Mouse (Mus musculus) left cerebral cortex, postnatal 25 days (tissue): ENCODE results near the gene Cmpk1. TPM values are rescaled to one million over a fixed set of nuclear protein-coding genes. Genes with fewer than 3 reads are reported as not detected.

Experiments
- DNase-seq, 2 experiments: peaks; one replicate each; pipeline ENCODE4 v3.0.0; 2022; ENCODE audit warnings: low spot score in 2 of 2, mixed read lengths in 1 of 2
- intact Hi-C: fragments of 180-260 bp; cut with DNase I; formaldehyde crosslinking; loops from one replicate; pipeline ENCODE4 v1.15.1; 2025
- total RNA-seq, 2 experiments: library from RNA; stranded (reverse); gene quantifications; 2 replicates each; pipeline ENCODE4 v1.2.3; 2021

Cmpk1 gene
- total RNA-seq, 2 experiments from 2014 or later = 81.5 to 91.3 TPM

DNA sequence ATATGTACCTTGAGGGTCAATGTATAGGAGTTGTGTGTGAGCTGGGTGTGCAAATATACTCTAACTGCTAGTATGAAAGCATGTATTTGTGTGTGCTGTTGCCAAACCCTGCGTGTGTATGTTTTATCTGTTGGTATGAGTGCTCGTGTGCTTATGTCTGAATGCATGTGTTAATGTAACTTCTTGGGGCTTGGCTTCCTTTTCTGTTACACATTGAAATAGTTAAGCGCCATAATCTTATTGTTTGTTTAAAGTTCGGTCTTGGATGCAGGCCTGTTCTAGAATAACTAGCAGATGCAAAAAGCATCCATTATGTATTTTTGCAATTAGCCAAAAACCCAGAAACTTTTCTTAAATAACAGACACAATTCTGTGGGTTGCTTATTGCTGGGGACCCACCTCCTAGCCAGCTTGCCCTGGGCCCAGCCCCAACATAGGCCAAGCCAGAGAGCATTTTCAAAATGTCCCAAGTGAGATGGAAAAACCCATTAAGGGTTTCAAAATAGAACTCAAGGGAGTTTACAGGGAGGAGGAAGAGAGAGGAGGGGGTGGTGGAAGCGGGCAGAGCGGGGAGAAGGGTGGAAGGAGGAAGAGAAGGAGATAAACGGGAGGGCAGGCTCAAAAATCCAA is 39.1 kb downstream of the Cmpk1 start:
- intact Hi-C loops = loop anchor here (2.0 to 5.0 kb wide), 4 partner anchors 31 to 646 kb away; no protein-coding TSS in a partner anchor

DNA sequence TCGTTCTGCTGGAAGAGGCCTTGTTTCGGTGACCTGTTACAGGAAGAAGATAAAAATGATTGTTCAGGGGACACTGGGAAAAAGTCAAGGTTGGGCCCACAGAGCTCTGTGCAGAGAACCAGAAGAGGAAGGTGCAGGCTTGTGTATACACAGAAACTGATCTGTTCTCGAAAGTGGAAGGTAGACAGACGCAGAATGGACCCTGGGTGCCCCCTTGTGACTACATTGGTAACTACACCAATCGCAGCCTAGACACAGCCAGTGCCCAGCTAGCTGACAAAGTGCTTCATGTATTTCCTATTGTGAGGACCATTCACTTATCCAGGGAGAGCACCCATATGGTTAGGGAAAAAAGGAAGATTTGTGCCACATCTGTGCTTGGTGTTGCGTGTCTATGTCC is 39.6 kb downstream of the Cmpk1 start:
- DNase-seq = peak; percentile 86 to 90
- intact Hi-C loops = loop anchor here (2.0 to 5.0 kb wide), 4 partner anchors 31 to 645 kb away; no protein-coding TSS in a partner anchor

More for the DNA sequence above, 39.1 kb downstream of the Cmpk1 start:
- DNase-seq = no peak

DNA sequence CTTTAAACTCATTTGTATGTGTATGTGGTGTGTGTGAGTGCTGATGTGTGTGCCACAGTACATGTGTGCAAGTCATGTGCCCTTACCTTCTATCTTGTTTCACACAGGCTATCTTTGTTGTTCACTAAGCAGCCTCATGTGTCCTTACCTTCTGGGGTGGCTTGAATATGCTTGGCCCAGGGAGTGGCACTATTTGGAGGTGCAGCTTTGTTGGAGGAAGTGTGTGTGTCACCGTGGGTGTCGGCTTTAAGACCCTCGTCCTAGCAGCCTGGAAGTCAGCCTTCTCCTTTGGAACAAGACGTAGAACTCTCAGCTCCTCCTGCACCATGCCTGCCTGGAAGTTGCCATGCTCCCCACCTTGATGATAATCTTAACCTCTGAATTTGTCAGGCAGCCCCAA is 40.6 kb downstream of the Cmpk1 start:
- no peak for DNase-seq
- intact Hi-C loops = loop anchor here (2.0 to 5.0 kb wide), 4 partner anchors 30 to 644 kb away; no protein-coding TSS in a partner anchor

DNA sequence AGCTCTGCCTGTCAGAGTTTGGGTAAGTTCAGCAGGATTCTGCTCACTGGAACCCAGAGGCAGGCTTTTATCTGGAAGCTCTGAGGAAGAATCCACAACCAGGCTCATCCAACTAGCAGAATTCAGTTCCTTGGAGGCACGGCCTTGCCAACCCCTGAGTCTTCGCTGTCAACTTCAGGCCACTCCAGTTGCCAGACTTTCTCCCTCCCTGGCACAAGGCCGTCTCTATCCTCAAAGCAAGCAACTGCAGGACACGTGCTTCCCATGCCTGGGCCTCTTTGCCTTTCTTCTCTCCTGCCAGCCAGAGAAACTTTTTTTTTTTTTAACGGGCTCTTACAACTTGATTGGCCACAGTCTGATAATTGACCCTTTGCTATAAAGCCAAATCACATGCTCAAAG is 42.0 kb downstream of the Cmpk1 start:
- no peak for DNase-seq
- intact Hi-C loops = loop anchor here (5.0 kb wide), 3 partner anchors 278 to 643 kb away; no protein-coding TSS in a partner anchor

DNA sequence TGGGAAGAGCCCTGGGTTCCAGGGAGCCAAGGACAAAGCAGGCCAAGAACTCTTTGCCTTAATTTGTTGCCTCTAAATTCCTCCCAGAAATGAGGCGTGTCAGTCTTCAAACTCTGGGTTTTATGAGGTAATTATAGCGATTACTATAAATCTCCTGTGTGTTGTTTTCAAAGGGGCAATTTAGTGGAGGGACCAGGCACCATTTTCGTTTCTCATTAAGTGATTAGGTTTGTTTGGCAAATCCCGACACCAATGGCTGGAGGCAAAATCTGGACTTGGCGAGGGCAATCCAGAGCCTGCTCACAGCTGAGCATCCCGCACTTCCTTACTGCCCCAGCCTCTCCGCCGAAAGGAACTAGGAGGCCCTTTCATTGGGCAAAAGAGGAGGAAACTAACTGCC is 44.5 kb downstream of the Cmpk1 start:
- DNase-seq = no peak
- intact Hi-C loops = no loop called here

DNA sequence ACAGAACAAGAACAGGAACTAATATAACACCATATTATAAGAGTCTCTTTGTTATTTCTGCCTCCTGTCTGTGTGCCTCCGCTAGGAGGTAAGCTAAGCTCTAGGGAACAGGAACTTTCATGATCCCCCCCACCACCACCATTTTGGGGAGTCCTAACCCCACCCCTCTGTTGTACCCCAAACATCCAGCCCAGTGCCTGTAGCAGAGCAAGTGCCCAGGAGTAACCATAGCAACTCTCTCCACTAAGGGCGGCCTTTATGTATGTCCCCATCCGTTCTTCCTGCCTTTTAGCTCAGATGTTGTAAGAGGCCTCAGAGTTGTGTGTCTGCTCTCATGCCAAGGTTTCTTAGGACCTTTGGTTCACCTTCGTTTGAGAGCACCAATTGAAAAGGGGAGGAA is 44.9 kb downstream of the Cmpk1 start:
- intact Hi-C loops = no loop called here
- DNase-seq = no peak

DNA sequence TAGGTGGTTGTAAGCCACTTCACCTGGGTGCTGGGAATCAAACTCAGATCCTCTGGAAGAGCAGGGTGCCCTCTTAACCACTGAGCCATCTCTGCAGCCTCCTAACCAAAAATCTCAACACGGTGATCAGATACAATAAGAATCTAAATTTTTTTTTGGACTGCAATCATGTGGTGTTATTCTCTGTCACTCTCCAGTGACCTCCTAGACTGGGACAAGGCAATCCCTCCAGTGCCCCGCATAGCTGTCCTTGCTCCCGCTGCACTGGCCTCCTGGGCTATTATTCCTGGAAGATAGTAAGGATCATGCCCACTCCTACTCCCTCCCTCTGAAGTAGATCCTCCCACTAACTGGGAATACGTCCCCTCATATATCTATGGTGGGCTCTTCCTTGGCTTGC is 45.7 kb downstream of the Cmpk1 start:
- intact Hi-C loops = no loop called here
- no peak for DNase-seq

DNA sequence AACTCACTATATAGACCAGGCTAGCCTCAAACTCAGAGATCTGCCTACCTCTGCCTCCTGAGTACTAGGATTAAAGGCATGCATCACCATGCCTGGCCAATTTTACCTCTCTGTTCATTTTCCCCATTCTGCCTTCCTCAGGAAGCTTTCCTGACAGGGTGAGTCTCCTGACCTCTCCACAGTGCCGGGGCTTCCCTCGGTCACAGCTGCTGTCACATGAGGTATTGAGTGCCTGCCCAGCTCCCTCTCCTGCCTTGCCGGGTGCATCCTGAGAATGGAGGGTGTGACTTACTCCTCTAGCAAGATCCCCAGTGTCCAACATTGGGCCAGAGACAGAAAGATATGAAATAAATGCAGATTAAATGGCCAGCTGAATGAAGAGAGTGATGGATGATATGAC is 48.8 kb downstream of the Cmpk1 start:
- DNase-seq = no peak
- intact Hi-C loops = no loop called here

DNA sequence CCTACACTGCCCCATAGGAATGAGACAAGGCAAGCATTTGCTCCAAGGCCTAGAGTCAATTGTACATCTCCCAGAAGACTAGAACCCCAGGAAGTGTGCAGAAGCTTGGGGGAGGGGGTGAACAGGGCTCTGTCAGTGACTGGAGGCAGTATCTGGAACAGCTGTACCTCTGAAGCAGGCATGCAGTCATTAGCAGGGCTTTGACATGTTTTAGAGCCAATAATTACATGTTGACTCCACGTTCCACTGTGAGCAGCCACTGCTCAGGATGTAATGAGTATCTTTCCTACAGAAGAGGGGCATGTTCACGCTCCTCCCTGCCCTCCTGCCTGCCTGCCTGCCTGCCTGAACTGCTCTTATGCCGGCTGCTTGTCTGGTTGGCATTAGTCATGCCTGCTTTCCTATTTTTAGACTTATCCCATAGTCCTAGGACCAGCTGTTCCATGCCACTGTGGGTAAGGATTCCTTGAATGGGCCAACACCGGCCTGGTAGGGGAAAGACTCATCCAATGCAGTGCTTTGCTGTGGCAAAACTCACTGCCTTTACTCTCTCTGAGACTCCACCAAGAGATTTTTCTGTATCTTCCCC is 49.5 kb downstream of the Cmpk1 start:
- intact Hi-C loops = no loop called here
- peak in 1 of 2 experiments; percentile 37 for DNase-seq

DNA sequence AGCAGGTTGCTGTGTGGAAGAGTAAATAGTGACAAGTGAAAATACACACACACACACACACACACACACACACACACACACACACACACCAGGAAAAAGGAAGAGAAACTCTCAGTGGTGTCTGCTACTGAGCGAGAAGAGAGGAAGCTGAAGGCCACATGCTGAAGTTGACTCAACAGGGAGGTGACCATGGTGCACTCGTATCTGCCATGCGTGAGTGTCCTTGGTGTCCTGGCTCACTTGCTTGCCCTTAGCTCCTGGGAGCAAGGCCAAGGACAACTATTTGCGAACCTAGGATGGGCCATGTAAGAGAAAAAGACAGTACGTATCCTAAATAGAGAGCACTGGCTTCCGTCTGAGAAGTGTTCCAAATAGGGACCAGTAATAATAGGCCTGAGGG is 52.9 kb downstream of the Cmpk1 start:
- no peak for DNase-seq
- intact Hi-C loops = no loop called here

DNA sequence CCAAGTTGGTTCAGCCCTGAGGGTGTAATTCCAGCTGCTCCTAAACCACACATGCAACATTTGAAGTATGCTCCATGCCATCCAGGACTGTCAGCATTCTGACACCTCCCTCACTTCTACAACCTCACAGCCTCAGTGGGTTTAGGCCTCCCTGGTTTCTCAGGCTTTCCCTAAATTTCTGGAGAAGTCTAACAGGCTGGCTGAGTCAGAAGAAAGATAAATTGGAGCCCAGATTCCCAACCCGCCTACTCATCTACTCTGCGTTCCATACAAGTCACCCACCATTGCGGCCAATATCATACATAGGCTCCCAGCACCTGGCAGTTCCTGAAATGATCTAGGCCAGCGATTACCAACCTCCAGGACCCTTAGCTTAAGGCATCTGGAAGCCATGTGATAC is 54.3 kb downstream of the Cmpk1 start:
- peak in 1 of 2 experiments; percentile 56 for DNase-seq
- intact Hi-C loops = no loop called here

DNA sequence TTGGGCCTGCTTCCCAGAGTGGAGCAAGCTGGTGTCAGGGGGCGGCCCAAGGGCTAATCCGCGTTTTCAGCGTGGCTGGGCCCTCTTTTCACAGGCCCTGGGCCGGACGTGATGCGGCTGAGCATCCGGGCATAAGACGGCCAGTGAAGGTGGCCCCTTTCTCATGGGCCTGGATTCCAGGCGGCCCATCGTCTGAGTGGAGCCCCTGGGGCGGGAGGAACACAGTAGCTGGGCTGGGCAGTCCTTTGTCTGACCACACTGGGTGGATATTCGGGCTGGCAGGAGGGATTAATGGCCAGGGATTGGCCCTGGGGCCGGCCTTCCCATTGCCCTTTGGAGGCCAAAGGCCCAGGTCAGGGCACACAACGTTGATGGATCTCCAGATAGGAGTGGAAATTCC is 57.9 kb downstream of the Cmpk1 start:
- no peak for DNase-seq
- intact Hi-C loops = no loop called here

DNA sequence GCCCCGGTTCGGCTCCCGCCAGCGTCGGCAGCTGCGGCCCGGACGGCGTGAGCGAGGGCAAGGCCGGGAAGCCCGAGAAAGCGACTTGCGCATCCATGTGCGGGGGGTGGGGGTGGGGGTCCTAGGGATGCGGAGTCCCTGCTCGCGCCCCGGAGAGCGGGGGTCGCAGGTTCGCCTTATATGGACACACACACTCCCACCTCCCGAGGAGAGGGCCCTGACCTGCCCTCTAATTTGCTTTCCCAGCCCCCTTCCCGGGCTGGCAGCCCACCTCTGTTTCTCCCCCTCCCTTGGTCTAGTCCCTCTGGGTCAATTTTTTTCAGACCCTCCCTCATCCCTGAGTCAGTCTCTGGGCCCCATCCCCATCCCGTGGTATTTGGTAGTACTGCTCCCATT is 61.1 kb downstream of the Cmpk1 start, which contains the start of gene Foxe3:
TSS of gene Foxe3 (minus strand) at position 97 of the 396 bp plus-strand sequence.
- no peak for DNase-seq
- intact Hi-C loops = no loop called here

DNA sequence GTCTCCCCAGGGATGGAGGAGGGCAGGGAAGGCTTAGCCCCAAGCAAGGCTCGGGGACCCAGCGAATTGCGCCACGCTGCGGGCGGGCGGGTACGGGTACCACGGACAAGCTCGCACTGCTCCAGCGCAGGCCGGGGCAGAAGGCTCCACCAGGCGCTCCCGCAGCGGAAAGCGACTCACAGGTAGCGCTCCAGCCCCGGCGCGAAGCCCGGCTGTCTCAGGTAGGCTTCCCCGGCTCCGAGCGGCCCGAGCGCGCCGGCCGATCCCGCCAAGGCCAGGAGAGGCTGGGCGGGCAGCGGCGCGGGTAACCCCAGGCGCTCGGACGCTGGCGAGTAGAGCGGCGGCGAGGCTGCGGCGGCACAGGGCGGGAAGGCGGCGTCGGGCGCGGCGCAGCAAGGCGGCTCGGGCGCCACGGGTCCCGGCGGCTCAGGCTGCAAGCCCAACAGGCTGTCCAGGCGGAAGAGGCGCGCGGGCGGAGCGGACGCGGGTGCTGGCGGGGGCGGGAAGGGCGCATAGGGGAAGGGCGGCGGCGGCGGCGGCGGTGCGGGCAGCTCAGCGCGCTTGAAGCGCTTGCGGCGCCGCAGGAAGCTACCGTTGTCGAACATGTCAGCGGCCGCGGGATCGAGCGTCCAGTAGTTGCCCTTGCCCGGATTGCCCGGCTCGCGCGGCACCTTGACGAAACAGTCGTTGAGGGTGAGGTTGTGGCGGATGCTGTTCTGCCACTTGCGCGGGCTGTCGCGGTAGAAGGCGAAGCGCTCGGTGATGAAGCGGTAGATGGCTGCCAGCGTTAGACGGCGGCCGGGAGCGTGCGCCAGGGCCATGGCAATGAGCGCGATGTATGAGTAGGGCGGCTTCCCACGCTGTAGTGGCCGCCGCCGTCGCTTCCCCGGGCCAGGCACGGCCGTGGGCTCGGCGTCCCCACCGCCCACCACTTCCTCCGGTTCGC is 61.8 kb downstream of the Cmpk1 start:
- DNase-seq = no peak
- intact Hi-C loops = no loop called here

DNA sequence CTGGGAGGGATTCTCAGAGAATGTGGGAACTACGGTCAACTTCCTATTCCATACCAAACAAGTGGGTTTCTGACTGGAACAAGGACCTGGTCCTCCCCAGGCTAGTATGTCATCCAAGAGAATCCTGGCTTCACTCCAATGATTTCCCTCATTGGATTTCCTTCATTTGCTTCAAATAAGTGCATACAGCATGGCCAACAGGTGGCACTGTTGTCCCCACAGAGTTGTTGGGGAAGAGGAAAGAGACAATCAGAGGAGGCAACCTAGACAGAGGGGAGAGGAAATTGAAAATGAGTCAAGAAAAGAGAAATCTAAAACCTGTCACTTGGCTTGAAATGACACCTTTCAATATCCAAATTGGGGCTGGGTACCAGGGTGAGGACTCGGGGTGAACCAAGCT is 70.0 kb downstream of the Cmpk1 start:
- DNase-seq = no peak
- intact Hi-C loops = loop anchor here (2.0 kb wide), 1 partner anchor 30 kb away; no protein-coding TSS in a partner anchor

DNA sequence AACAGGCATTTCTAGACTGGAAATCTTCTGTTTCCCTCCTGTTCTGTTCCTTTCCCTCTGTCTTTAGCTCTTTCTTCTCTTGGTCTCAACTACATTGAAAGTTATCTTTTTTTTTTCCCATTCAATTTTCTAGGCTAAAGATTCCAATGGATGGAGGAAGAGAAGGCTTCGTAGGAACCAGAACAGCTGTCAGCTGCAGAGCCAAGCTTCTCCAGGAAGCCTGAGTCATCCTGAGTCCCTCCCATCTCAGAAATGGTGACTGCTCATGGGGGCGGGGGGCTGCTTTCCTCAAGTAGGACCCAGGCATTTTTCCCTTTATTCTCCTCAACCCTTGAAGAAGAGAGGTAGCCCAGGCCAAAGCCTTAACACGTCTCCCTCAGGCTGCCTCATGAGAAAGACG is 71.0 kb downstream of the Cmpk1 start:
- DNase-seq = no peak
- intact Hi-C loops = loop anchor here (2.0 kb wide), 1 partner anchor 31 kb away; no protein-coding TSS in a partner anchor

DNA sequence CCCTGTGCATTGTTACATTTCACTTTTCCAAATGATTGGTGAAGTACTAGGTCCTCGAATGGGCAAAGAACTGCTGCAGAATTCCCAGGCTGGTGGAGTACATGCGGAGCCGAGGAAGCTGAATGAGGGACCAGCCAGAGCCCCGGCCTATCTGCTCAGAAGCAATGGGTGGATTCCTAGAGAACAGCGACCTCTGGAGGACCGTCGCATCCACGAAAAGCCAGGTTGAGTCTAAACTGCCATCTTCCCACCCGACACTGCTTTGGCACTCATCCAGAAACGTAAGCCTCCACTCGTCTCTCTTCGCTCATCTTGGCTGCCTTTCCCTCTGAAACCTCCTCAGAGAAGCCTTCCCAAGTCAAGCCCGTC is 73.5 kb downstream of the Cmpk1 start:
- no peak for DNase-seq
- intact Hi-C loops = loop anchor here (5.0 kb wide), 1 partner anchor 246 kb away; no protein-coding TSS in a partner anchor

DNA sequence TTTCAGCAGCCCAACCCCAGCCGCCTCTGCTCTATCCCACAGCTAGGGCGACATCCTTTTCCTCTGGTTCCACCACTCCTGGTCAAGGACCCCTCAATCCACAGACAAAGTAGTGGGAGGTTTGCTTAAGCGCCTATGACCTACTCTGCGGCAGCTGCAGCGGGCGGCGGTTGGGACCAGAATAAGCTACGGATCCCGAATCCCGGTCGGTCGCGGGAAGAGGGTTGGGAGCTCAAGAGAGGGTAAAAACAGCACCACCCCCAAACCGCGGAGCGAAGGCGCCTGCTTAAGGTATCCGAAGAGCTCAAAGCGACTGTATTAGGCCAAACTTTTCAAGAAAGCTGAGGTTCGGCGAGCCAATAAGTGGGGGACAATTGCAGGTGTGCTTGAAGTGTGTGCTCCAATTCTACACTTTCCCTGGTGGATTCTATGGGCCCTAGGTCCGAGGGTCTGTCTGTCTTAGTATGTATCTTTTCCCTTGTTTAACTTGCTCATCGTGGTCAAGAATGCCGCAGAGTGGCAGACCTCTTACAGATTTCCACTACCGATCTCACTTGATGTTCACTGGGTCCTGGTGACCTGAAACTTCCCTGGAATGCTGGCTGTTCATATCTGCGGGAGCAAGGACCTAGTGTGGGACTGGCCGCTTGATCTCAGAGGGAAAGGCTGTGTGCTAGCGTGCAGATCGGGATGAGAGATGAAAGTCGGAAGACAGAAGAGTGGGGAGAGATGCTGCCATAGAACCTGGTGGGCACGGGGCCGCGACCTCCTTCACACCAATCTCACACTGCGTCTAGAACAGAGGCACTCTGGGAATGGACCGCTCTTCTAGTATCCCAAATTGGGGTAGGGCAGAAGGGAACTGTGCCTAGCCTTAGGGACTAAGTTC is 74.1 kb downstream of the Cmpk1 start:
- intact Hi-C loops = loop anchor here (5.0 kb wide), 1 partner anchor 246 kb away; no protein-coding TSS in a partner anchor
- DNase-seq = no peak
